Mouse (Mus musculus) E14TG2a.4 (cell line): ENCODE data around the gene Gm32742.

Experiments used
- H3K27me3 ChIP-seq: 2 replicates; pipeline ENCODE4 v1.6.1; 2014; ENCODE audit warnings: low read length, control low read depth; ENCODE audit not compliant: insufficient read depth
- H3K36me3 ChIP-seq: 2 replicates; pipeline ENCODE4 v1.6.1; 2014; ENCODE audit warnings: low read length, control low read depth; ENCODE audit not compliant: insufficient read depth
- H3K4me1 ChIP-seq: replicated peaks from 2 replicates; pipeline ENCODE4 v1.6.1; 2014; ENCODE audit warnings: low read depth, low read length, control low read depth
- H3K4me3 ChIP-seq: replicated peaks from 2 replicates; pipeline ENCODE4 v1.5.1; 2014; ENCODE audit warnings: mild to moderate bottlenecking, low read length
- H3K9me3 ChIP-seq: 2 replicates; pipeline ENCODE4 v1.6.1; 2014; ENCODE audit warnings: low read length, control low read depth
- CTCF ChIP-seq: conservative IDR thresholded peaks from 2 replicates; pipeline ENCODE4 v1.5.1; 2014; ENCODE audit warnings: low read length
- NANOG ChIP-seq: IDR thresholded peaks from 2 replicates; pipeline ENCODE4 v1.6.1; 2014; ENCODE audit warnings: borderline replicate concordance, low read length, mixed read lengths
- POU5F1 ChIP-seq: IDR thresholded peaks from 2 replicates; pipeline ENCODE4 v1.6.1; 2014; ENCODE audit warnings: low read length, borderline replicate concordance

Gene Gm32742

GRCm38 (mm10) chr9:51165312-51166180 lies at the start of gene Gm32742:
TSS of gene Gm32742 (minus strand) at chr9:51165517.
- Histone ChIP-seq H3K4me1 (peaks cover 5% of the 10 kb centered on the region; the same call in 1 of the 2 replicates), H3K27me3 (peaks cover 6% of the 10 kb centered on the region), H3K36me3 (no peaks in the 10 kb centered on the region), H3K9me3 (no peaks in the 10 kb centered on the region), H3K4me3 (no peak within 1 kb of the TSS)
- TF ChIP-seq NANOG (no peak), CTCF (no peak), POU5F1 (no peak)

GRCm38 (mm10) chr9:51213729-51214237 lies 48.5 kb upstream of the Gm32742 start:
- H3K36me3 ChIP-seq = no peaks in the 10 kb centered on the region
- 0 out of 2 replicates have a peak, but pooled peaks cover 8% of the 10 kb centered on the region for H3K9me3 ChIP-seq
- TF ChIP-seq NANOG = no peak
- TF ChIP-seq CTCF = no peak
- TF ChIP-seq POU5F1 = no peak
- no peak overlapping the region for H3K4me3 ChIP-seq
- no peaks in the 10 kb centered on the region for H3K27me3 ChIP-seq
- no peaks in the 10 kb centered on the region for H3K4me1 ChIP-seq

- Histone ChIP-seq H3K4me3 (no peak within 1 kb of the TSS), H3K9me3 (0 out of 2 replicates have a peak, but pooled peaks cover 8% of the 10 kb centered on the region), H3K27me3 (no peaks in the 10 kb centered on the region), H3K4me1 (no peaks in the 10 kb centered on the region), H3K36me3 (no peaks in the 10 kb centered on the region)
- TF ChIP-seq CTCF (no peak), POU5F1 (no peak), NANOG (no peak)
Measured at GRCm38 (mm10) chr9:51213023-51213728, 47.9 kb upstream of the Gm32742 start, which contains the start of gene Pou2af1. TSS of gene Pou2af1 (plus strand) at chr9:51213708.

GRCm38 (mm10) chr9:51211191-51211590 lies 45.9 kb upstream of the Gm32742 start:
- Histone ChIP-seq H3K36me3 (no peaks in the 10 kb centered on the region), H3K4me1 (no peaks in the 10 kb centered on the region), H3K27me3 (no peaks in the 10 kb centered on the region), H3K4me3 (no peak overlapping the region), H3K9me3 (0 out of 2 replicates have a peak, but pooled peaks cover 8% of the 10 kb centered on the region)
- no peak for TF ChIP-seq POU5F1
- TF ChIP-seq NANOG = no peak
- no peak for TF ChIP-seq CTCF

- H3K36me3 ChIP-seq = no peaks in the 10 kb centered on the region
- no peaks in the 10 kb centered on the region for H3K9me3 ChIP-seq
- no peak overlapping the region for H3K4me3 ChIP-seq
- H3K27me3 ChIP-seq = no peaks in the 10 kb centered on the region
- H3K4me1 ChIP-seq = no peaks in the 10 kb centered on the region
- TF ChIP-seq POU5F1 (no peak), NANOG (no peak), CTCF (no peak)
Measured at GRCm38 (mm10) chr9:51208974-51209332, 43.6 kb upstream of the Gm32742 start.

GRCm38 (mm10) chr9:51194790-51195189 lies 29.5 kb upstream of the Gm32742 start:
- TF ChIP-seq POU5F1 = no peak
- TF ChIP-seq CTCF = no peak
- Histone ChIP-seq H3K4me1 (no peaks in the 10 kb centered on the region), H3K9me3 (peaks cover 4% of the 10 kb centered on the region; the same call in 1 of the 2 replicates), H3K27me3 (no peaks in the 10 kb centered on the region), H3K36me3 (no peaks in the 10 kb centered on the region), H3K4me3 (no peak overlapping the region)

GRCm38 (mm10) chr9:51190655-51191054 lies 25.3 kb upstream of the Gm32742 start:
- Histone ChIP-seq H3K9me3 (peaks cover 4% of the 10 kb centered on the region; the same call in 1 of the 2 replicates), H3K36me3 (no peaks in the 10 kb centered on the region), H3K4me1 (no peaks in the 10 kb centered on the region), H3K4me3 (no peak overlapping the region), H3K27me3 (no peaks in the 10 kb centered on the region)
- TF ChIP-seq CTCF (no peak), POU5F1 (no peak), NANOG (no peak)

- no peaks in the 10 kb centered on the region for H3K4me1 ChIP-seq
- TF ChIP-seq NANOG (no peak), POU5F1 (no peak), CTCF (no peak)
- H3K27me3 ChIP-seq = 0 out of 2 replicates have a peak, but pooled peaks cover 6% of the 10 kb centered on the region
- no peaks in the 10 kb centered on the region for H3K36me3 ChIP-seq
- no peaks in the 10 kb centered on the region for H3K9me3 ChIP-seq
- H3K4me3 ChIP-seq = no peak overlapping the region
Measured at GRCm38 (mm10) chr9:51185871-51186270, 20.6 kb upstream of the Gm32742 start.
